Mouse (Mus musculus) midbrain, embryonic 14.5 days (tissue): Measurements from ENCODE around the gene Clba1. TPM values are rescaled to one million over a fixed set of nuclear protein-coding genes. Genes with fewer than 3 reads are reported as not detected.

Source experiments
- ATAC-seq: fragments of 200-750 bp; cut with Nextera tagmentation; 2 replicates; pipeline ENCODE4 v1.8.0; 2017; ENCODE audit warnings: moderate number of reproducible peaks, moderate library complexity; ENCODE audit not compliant: low FRiP score, low TSS enrichment
- DNase-seq: peaks from one replicate; pipeline ENCODE4 v3.0.0-alpha.2; 2015
- H3K27ac ChIP-seq: fragments of 300-500 bp; sonication (generic); replicated peaks from 2 replicates; pipeline ENCODE4 v1.5.1; 2014; ENCODE audit warnings: mild to moderate bottlenecking, low read depth, low read length, moderate library complexity
- H3K27me3 ChIP-seq: fragments of 300-500 bp; sonication (generic); 2 replicates; pipeline ENCODE4 v1.6.1; 2014; ENCODE audit warnings: low read length, control low read depth, mixed read lengths; ENCODE audit not compliant: control insufficient read depth, insufficient read depth
- H3K36me3 ChIP-seq: fragments of 300-500 bp; sonication (generic); 2 replicates; pipeline ENCODE4 v1.6.1; 2014; ENCODE audit warnings: low read length, control low read depth; ENCODE audit not compliant: control insufficient read depth, insufficient read depth
- H3K4me1 ChIP-seq: fragments of 300-500 bp; sonication (generic); 2 replicates; pipeline ENCODE4 v1.6.1; 2014; ENCODE audit warnings: mild to moderate bottlenecking, antibody characterized with exemption, low read length, control low read depth; ENCODE audit not compliant: control insufficient read depth, insufficient read depth
- H3K4me2 ChIP-seq: fragments of 300-500 bp; sonication (generic); 2 replicates; pipeline ENCODE4 v1.6.1; 2014; ENCODE audit warnings: mild to moderate bottlenecking, low read length, moderate library complexity
- H3K4me3 ChIP-seq: fragments of 300-500 bp; sonication (generic); replicated peaks from 2 replicates; pipeline ENCODE4 v1.5.1; 2014; ENCODE audit warnings: low read depth, low read length
- H3K9ac ChIP-seq: fragments of 300-500 bp; sonication (generic); replicated peaks from 2 replicates; pipeline ENCODE4 v1.6.1; 2014; ENCODE audit warnings: mild to moderate bottlenecking, low read length, moderate library complexity
- H3K9me3 ChIP-seq: fragments of 300-500 bp; sonication (generic); 2 replicates; pipeline ENCODE4 v1.6.1; 2016; ENCODE audit warnings: low read length, control low read depth, mixed read lengths; ENCODE audit not compliant: control insufficient read depth
- WGBS: fragments of 180-500 bp; shearing (Covaris S2); extraction: QIAGEN DNeasy Blood & Tissue Kit; methylation state at CpG from one replicate; pipeline ENCODE4 v1.1.7; 2014; 5-methylcytosine and 5-hydroxymethylcytosine counted together
- polyA plus RNA-seq: library from polyadenylated mRNA; unstranded; fragments of >200 nt; fragmentation: Nextera tagmentation; extraction: Ambion mirVana; gene quantifications from 2 replicates; pipeline ENCODE4 v1.2.1, GENCODE M21; 2014

Gene Clba1
- polyA plus RNA-seq, 1 experiment from 2014 or later, result 21.4 TPM

- H3K27ac ChIP-seq, result no peak overlapping the region
- ATAC-seq, result no peak
- H3K27me3 ChIP-seq, result no peaks in the 10 kb centered on the region
- H3K36me3 ChIP-seq, result peaks cover 78% of the 10 kb centered on the region
- H3K4me1 ChIP-seq, result no peaks in the 10 kb centered on the region
- H3K9ac ChIP-seq, result no peak overlapping the region
- no peak for DNase-seq
- no peak overlapping the region for H3K4me2 ChIP-seq
- WGBS, result 91% methylated on average over 8 of the region's 8 CpGs
- H3K9me3 ChIP-seq, result no peaks in the 10 kb centered on the region
- no peak overlapping the region for H3K4me3 ChIP-seq
Measured at GRCm38 (mm10) chr12:112819057-112819662, 10.4 kb downstream of the Clba1 start.

- Histone ChIP-seq H3K4me1 (no peaks in the 10 kb centered on the region), H3K9me3 (no peaks in the 10 kb centered on the region), H3K4me3 (no peak overlapping the region), H3K4me2 (no peak overlapping the region), H3K36me3 (peaks cover 75% of the 10 kb centered on the region), H3K9ac (no peak overlapping the region), H3K27me3 (no peaks in the 10 kb centered on the region), H3K27ac (no peak overlapping the region)
- DNase-seq, result no peak
- WGBS, result 74% methylated on average over 12 of the region's 12 CpGs
- ATAC-seq, result no peak
Measured at GRCm38 (mm10) chr12:112820401-112820999, 11.8 kb downstream of the Clba1 start.

GRCm38 (mm10) chr12:112821216-112821615, 12.5 kb downstream of the Clba1 start:
- Histone ChIP-seq H3K27me3 (no peaks in the 10 kb centered on the region), H3K36me3 (peaks cover 73% of the 10 kb centered on the region), H3K27ac (no peak overlapping the region), H3K9me3 (no peaks in the 10 kb centered on the region), H3K4me2 (no peak overlapping the region), H3K4me1 (0 out of 2 replicates have a peak, but pooled peaks cover under 1% of the 10 kb centered on the region), H3K4me3 (no peak overlapping the region), H3K9ac (no peak overlapping the region)
- 55% methylated on average over 1 of the region's 1 CpGs for WGBS
- ATAC-seq (no peak), DNase-seq (no peak)

GRCm38 (mm10) chr12:112821974-112822373, 13.2 kb downstream of the Clba1 start:
- DNase-seq (no peak), ATAC-seq (no peak)
- Histone ChIP-seq H3K27me3 (no peaks in the 10 kb centered on the region), H3K9me3 (no peaks in the 10 kb centered on the region), H3K4me2 (no peak overlapping the region), H3K27ac (no peak overlapping the region), H3K9ac (no peak overlapping the region), H3K4me1 (peaks cover 6% of the 10 kb centered on the region), H3K36me3 (peaks cover 80% of the 10 kb centered on the region), H3K4me3 (no peak overlapping the region)
- 88% methylated on average over 4 of the region's 4 CpGs for WGBS

GRCm38 (mm10) chr12:112822676-112823075, 13.9 kb downstream of the Clba1 start:
- Histone ChIP-seq H3K4me1 (peaks cover 13% of the 10 kb centered on the region), H3K27ac (no peak overlapping the region), H3K4me3 (no peak overlapping the region), H3K27me3 (no peaks in the 10 kb centered on the region), H3K36me3 (peaks cover 80% of the 10 kb centered on the region), H3K9ac (no peak overlapping the region), H3K4me2 (no peak overlapping the region), H3K9me3 (no peaks in the 10 kb centered on the region)
- no peak for DNase-seq
- ATAC-seq, result no peak
- 85% methylated on average over 2 of the region's 2 CpGs for WGBS

DNA sequence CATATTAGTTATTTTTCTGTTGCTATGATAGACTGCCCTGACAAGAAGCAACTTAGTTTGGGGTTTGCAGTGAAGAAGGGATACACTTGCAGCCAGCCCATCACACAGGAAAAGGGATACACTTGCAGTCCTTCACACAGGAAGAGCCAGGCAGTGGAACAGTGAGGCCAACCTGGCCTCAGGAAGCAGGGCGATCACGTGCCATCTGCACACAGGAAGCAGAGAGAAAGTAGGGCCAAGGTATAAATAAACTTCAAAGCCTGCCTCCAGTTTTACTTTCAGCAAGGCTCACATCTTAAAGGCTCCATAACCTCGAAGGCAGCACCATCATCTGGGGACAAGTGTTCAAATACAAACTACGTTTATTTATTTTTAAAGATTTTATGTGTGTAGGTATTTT, 14.5 kb downstream of the Clba1 start:
- H3K27me3 ChIP-seq, result no peaks in the 10 kb centered on the region
- 94% methylated on average over 4 of the region's 4 CpGs for WGBS
- H3K9ac ChIP-seq, result no peak overlapping the region
- peaks cover 77% of the 10 kb centered on the region for H3K36me3 ChIP-seq
- H3K4me3 ChIP-seq, result no peak overlapping the region
- DNase-seq (no peak), ATAC-seq (no peak)
- H3K9me3 ChIP-seq, result no peaks in the 10 kb centered on the region
- peaks cover 19% of the 10 kb centered on the region for H3K4me1 ChIP-seq
- no peak overlapping the region for H3K4me2 ChIP-seq
- no peak overlapping the region for H3K27ac ChIP-seq

GRCm38 (mm10) chr12:112825901-112826300, 17.2 kb downstream of the Clba1 start:
- no peak overlapping the region for H3K4me3 ChIP-seq
- H3K27ac ChIP-seq, result no peak overlapping the region
- ATAC-seq (no peak), DNase-seq (no peak)
- WGBS, result 91% methylated on average over 5 of the region's 5 CpGs
- peaks cover 51% of the 10 kb centered on the region for H3K36me3 ChIP-seq
- H3K27me3 ChIP-seq, result no peaks in the 10 kb centered on the region
- no peaks in the 10 kb centered on the region for H3K9me3 ChIP-seq
- peak overlapping the region; percentile 20; the same call in 1 of the 2 replicates for H3K9ac ChIP-seq
- H3K4me2 ChIP-seq, result no peak overlapping the region
- H3K4me1 ChIP-seq, result peaks cover 28% of the 10 kb centered on the region

- under 1% methylated on average over 51 of the region's 51 CpGs for WGBS
- Histone ChIP-seq H3K4me2 (peak overlapping the region; percentile 92), H3K9me3 (no peaks in the 10 kb centered on the region), H3K9ac (peak overlapping the region; percentile 94), H3K4me3 (peak overlapping the region; percentile 96), H3K36me3 (peaks cover 36% of the 10 kb centered on the region), H3K27ac (peak overlapping the region; percentile 94), H3K4me1 (peaks cover 31% of the 10 kb centered on the region), H3K27me3 (no peaks in the 10 kb centered on the region)
- DNase-seq, result no peak
- peak; percentile 76 for ATAC-seq
Measured at GRCm38 (mm10) chr12:112828501-112829243, 19.9 kb downstream of the Clba1 start.
